Mouse (Mus musculus): Measurements from ENCODE around the gene Zc3h7b. TPM values are rescaled to one million over a fixed set of nuclear protein-coding genes. Genes with fewer than 3 reads are reported as not detected.

The Zc3h7b gene
- polyA plus RNA-seq, 1 experiment from 2014 or later: 46.2 TPM

GRCm38 (mm10) chr15:81703094-81703489 is 41.8 kb upstream of the Zc3h7b start:
- no peaks in the 10 kb centered on the region for H3K27me3 ChIP-seq (ENCODE audit: control insufficient read depth, insufficient read depth, low read length)
- H3K9me3 ChIP-seq (ENCODE audit: control insufficient read depth, low read depth, low read length): no peaks in the 10 kb centered on the region
- no peaks in the 10 kb centered on the region for H3K4me1 ChIP-seq (ENCODE audit: control insufficient read depth, insufficient read depth, low read length)
- ATAC-seq (ENCODE audit: insufficient number of reproducible peaks, insufficient read depth, low FRiP score, low read depth): no peak
- 87% methylated on average over 3 of the region's 3 CpGs for WGBS
- H3K9ac ChIP-seq (replicated peaks; ENCODE audit: low read depth, low read length): no peak overlapping the region
- H3K4me3 ChIP-seq (ENCODE audit: low read depth, low read length): no peak overlapping the region
- H3K36me3 ChIP-seq (ENCODE audit: control insufficient read depth, insufficient read depth, low read length): peaks cover 42% of the 10 kb centered on the region
- H3K27ac ChIP-seq (ENCODE audit: low read length): no peak overlapping the region
- no peak overlapping the region for H3K4me2 ChIP-seq (replicated peaks; ENCODE audit: low read depth, low read length)

GRCm38 (mm10) chr15:81708991-81709390 is 35.9 kb upstream of the Zc3h7b start:
- WGBS: 94% methylated on average over 11 of the region's 11 CpGs
- no peak for ATAC-seq (ENCODE audit: insufficient number of reproducible peaks, insufficient read depth, low FRiP score, low read depth)
- H3K27ac ChIP-seq (ENCODE audit: low read length): no peak overlapping the region

GRCm38 (mm10) chr15:81709686-81710085 is 35.2 kb upstream of the Zc3h7b start:
- no peak overlapping the region for H3K27ac ChIP-seq (ENCODE audit: low read length)
- no peak overlapping the region for H3K9ac ChIP-seq (replicated peaks; ENCODE audit: low read depth, low read length)
- no peaks in the 10 kb centered on the region for H3K4me1 ChIP-seq (ENCODE audit: control insufficient read depth, insufficient read depth, low read length)
- no peak overlapping the region for H3K4me2 ChIP-seq (replicated peaks; ENCODE audit: low read depth, low read length)
- 96% methylated on average over 1 of the region's 1 CpGs for WGBS
- H3K4me3 ChIP-seq (ENCODE audit: low read depth, low read length): no peak overlapping the region
- H3K9me3 ChIP-seq (ENCODE audit: control insufficient read depth, low read depth, low read length): no peaks in the 10 kb centered on the region
- H3K36me3 ChIP-seq (ENCODE audit: control insufficient read depth, insufficient read depth, low read length): peaks cover 77% of the 10 kb centered on the region
- no peaks in the 10 kb centered on the region for H3K27me3 ChIP-seq (ENCODE audit: control insufficient read depth, insufficient read depth, low read length)
- no peak for ATAC-seq (ENCODE audit: insufficient number of reproducible peaks, insufficient read depth, low FRiP score, low read depth)

More at GRCm38 (mm10) chr15:81708991-81709390, 35.9 kb upstream of the Zc3h7b start:
- Histone ChIP-seq H3K9ac (replicated peaks; ENCODE audit: low read depth, low read length) (no peak overlapping the region), H3K27me3 (ENCODE audit: control insufficient read depth, insufficient read depth, low read length) (no peaks in the 10 kb centered on the region), H3K4me2 (replicated peaks; ENCODE audit: low read depth, low read length) (no peak overlapping the region), H3K9me3 (ENCODE audit: control insufficient read depth, low read depth, low read length) (no peaks in the 10 kb centered on the region), H3K36me3 (ENCODE audit: control insufficient read depth, insufficient read depth, low read length) (peaks cover 80% of the 10 kb centered on the region), H3K4me1 (ENCODE audit: control insufficient read depth, insufficient read depth, low read length) (no peaks in the 10 kb centered on the region), H3K4me3 (ENCODE audit: low read depth, low read length) (no peak overlapping the region)

GRCm38 (mm10) chr15:81710801-81711200 is 34.1 kb upstream of the Zc3h7b start:
- H3K9ac ChIP-seq (replicated peaks; ENCODE audit: low read depth, low read length): no peak overlapping the region
- H3K27me3 ChIP-seq (ENCODE audit: control insufficient read depth, insufficient read depth, low read length): no peaks in the 10 kb centered on the region
- H3K9me3 ChIP-seq (ENCODE audit: control insufficient read depth, low read depth, low read length): no peaks in the 10 kb centered on the region
- H3K4me3 ChIP-seq (ENCODE audit: low read depth, low read length): no peak overlapping the region
- no peak overlapping the region for H3K4me2 ChIP-seq (replicated peaks; ENCODE audit: low read depth, low read length)
- 77% methylated on average over 4 of the region's 4 CpGs for WGBS
- H3K36me3 ChIP-seq (ENCODE audit: control insufficient read depth, insufficient read depth, low read length): peaks cover 76% of the 10 kb centered on the region
- no peak overlapping the region for H3K27ac ChIP-seq (ENCODE audit: low read length)
- no peak for ATAC-seq (ENCODE audit: insufficient number of reproducible peaks, insufficient read depth, low FRiP score, low read depth)
- no peaks in the 10 kb centered on the region for H3K4me1 ChIP-seq (ENCODE audit: control insufficient read depth, insufficient read depth, low read length)

- no peak overlapping the region for H3K27ac ChIP-seq (ENCODE audit: low read length)
- no peak overlapping the region for H3K4me2 ChIP-seq (replicated peaks; ENCODE audit: low read depth, low read length)
- H3K4me1 ChIP-seq (ENCODE audit: control insufficient read depth, insufficient read depth, low read length): no peaks in the 10 kb centered on the region
- no peak overlapping the region for H3K9ac ChIP-seq (replicated peaks; ENCODE audit: low read depth, low read length)
- no peaks in the 10 kb centered on the region for H3K27me3 ChIP-seq (ENCODE audit: control insufficient read depth, insufficient read depth, low read length)
- WGBS: 78% methylated on average over 6 of the region's 6 CpGs
- peaks cover 79% of the 10 kb centered on the region for H3K36me3 ChIP-seq (ENCODE audit: control insufficient read depth, insufficient read depth, low read length)
- ATAC-seq (ENCODE audit: insufficient number of reproducible peaks, insufficient read depth, low FRiP score, low read depth): no peak
- H3K4me3 ChIP-seq (ENCODE audit: low read depth, low read length): no peak overlapping the region
- no peaks in the 10 kb centered on the region for H3K9me3 ChIP-seq (ENCODE audit: control insufficient read depth, low read depth, low read length)
These were observed 31.1 kb upstream of the Zc3h7b start for GRCm38 (mm10) chr15:81713742-81714141.

- H3K4me3 ChIP-seq (ENCODE audit: low read depth, low read length): no peak overlapping the region
- peaks cover 89% of the 10 kb centered on the region for H3K36me3 ChIP-seq (ENCODE audit: control insufficient read depth, insufficient read depth, low read length)
- no peak overlapping the region for H3K9ac ChIP-seq (replicated peaks; ENCODE audit: low read depth, low read length)
- H3K4me2 ChIP-seq (replicated peaks; ENCODE audit: low read depth, low read length): no peak overlapping the region
- no peak overlapping the region for H3K27ac ChIP-seq (ENCODE audit: low read length)
- H3K27me3 ChIP-seq (ENCODE audit: control insufficient read depth, insufficient read depth, low read length): no peaks in the 10 kb centered on the region
- ATAC-seq (ENCODE audit: insufficient number of reproducible peaks, insufficient read depth, low FRiP score, low read depth): no peak
- WGBS: 88% methylated on average over 9 of the region's 9 CpGs
- H3K4me1 ChIP-seq (ENCODE audit: control insufficient read depth, insufficient read depth, low read length): no peaks in the 10 kb centered on the region
- H3K9me3 ChIP-seq (ENCODE audit: control insufficient read depth, low read depth, low read length): no peaks in the 10 kb centered on the region
These were observed 26.3 kb upstream of the Zc3h7b start for GRCm38 (mm10) chr15:81718336-81719138.

- H3K4me2 ChIP-seq (replicated peaks; ENCODE audit: low read depth, low read length): no peak overlapping the region
- no peaks in the 10 kb centered on the region for H3K9me3 ChIP-seq (ENCODE audit: control insufficient read depth, low read depth, low read length)
- no peak overlapping the region for H3K27ac ChIP-seq (ENCODE audit: low read length)
- WGBS: 82% methylated on average over 6 of the region's 6 CpGs
- H3K4me3 ChIP-seq (ENCODE audit: low read depth, low read length): no peak overlapping the region
- no peak for ATAC-seq (ENCODE audit: insufficient number of reproducible peaks, insufficient read depth, low FRiP score, low read depth)
- no peak overlapping the region for H3K9ac ChIP-seq (replicated peaks; ENCODE audit: low read depth, low read length)
- no peaks in the 10 kb centered on the region for H3K4me1 ChIP-seq (ENCODE audit: control insufficient read depth, insufficient read depth, low read length)
- H3K27me3 ChIP-seq (ENCODE audit: control insufficient read depth, insufficient read depth, low read length): no peaks in the 10 kb centered on the region
- peaks cover 89% of the 10 kb centered on the region for H3K36me3 ChIP-seq (ENCODE audit: control insufficient read depth, insufficient read depth, low read length)
These were observed 25.7 kb upstream of the Zc3h7b start for GRCm38 (mm10) chr15:81719139-81719531.

GRCm38 (mm10) chr15:81722361-81722760 is 22.5 kb upstream of the Zc3h7b start:
- Histone ChIP-seq H3K9ac (replicated peaks; ENCODE audit: low read depth, low read length) (no peak overlapping the region), H3K27ac (ENCODE audit: low read length) (no peak overlapping the region), H3K4me2 (replicated peaks; ENCODE audit: low read depth, low read length) (no peak overlapping the region), H3K27me3 (ENCODE audit: control insufficient read depth, insufficient read depth, low read length) (no peaks in the 10 kb centered on the region), H3K36me3 (ENCODE audit: control insufficient read depth, insufficient read depth, low read length) (peaks cover 69% of the 10 kb centered on the region), H3K9me3 (ENCODE audit: control insufficient read depth, low read depth, low read length) (no peaks in the 10 kb centered on the region), H3K4me3 (ENCODE audit: low read depth, low read length) (no peak overlapping the region), H3K4me1 (ENCODE audit: control insufficient read depth, insufficient read depth, low read length) (no peaks in the 10 kb centered on the region)
- 95% methylated on average over 5 of the region's 5 CpGs for WGBS
- ATAC-seq (ENCODE audit: insufficient number of reproducible peaks, insufficient read depth, low FRiP score, low read depth): no peak

- Histone ChIP-seq H3K4me1 (ENCODE audit: control insufficient read depth, insufficient read depth, low read length) (peaks cover 9% of the 10 kb centered on the region), H3K4me3 (ENCODE audit: low read depth, low read length) (no peak overlapping the region), H3K9me3 (ENCODE audit: control insufficient read depth, low read depth, low read length) (no peaks in the 10 kb centered on the region), H3K4me2 (replicated peaks; ENCODE audit: low read depth, low read length) (no peak overlapping the region), H3K36me3 (ENCODE audit: control insufficient read depth, insufficient read depth, low read length) (peaks cover 59% of the 10 kb centered on the region), H3K27ac (ENCODE audit: low read length) (no peak overlapping the region), H3K27me3 (ENCODE audit: control insufficient read depth, insufficient read depth, low read length) (no peaks in the 10 kb centered on the region), H3K9ac (replicated peaks; ENCODE audit: low read depth, low read length) (no peak overlapping the region)
- WGBS: 90% methylated on average over 11 of the region's 11 CpGs
- no peak for ATAC-seq (ENCODE audit: insufficient number of reproducible peaks, insufficient read depth, low FRiP score, low read depth)
These were observed 21.2 kb upstream of the Zc3h7b start for GRCm38 (mm10) chr15:81723653-81724052.

Measured in stomach, embryonic 14.5 days (tissue).